Mouse (Mus musculus) G1E-ER4 (cell line): ENCODE results near the gene Cox17. TPM values are rescaled to one million over a fixed set of nuclear protein-coding genes. Genes with fewer than 3 reads are reported as not detected.

ENCODE experiments used
- GATA1 ChIP-seq: IDR thresholded peaks from one replicate; pipeline ENCODE4 v1.8.0; 2012; ENCODE audit warnings: low read length, inconsistent platforms
- polyA plus RNA-seq: library from polyadenylated mRNA; stranded (reverse); fragments of >175 nt; gene quantifications from 2 replicates; pipeline ENCODE4 v1.2.3, GENCODE M21; 2012

The Cox17 gene
- polyA plus RNA-seq, 1 experiment: 514 TPM

GRCm38 (mm10) chr16:38396155-38396554, 49.4 kb downstream of the Cox17 start:
- TF ChIP-seq GATA1: no peak

- no peak for TF ChIP-seq GATA1
Measured at GRCm38 (mm10) chr16:38398266-38398665, 51.5 kb downstream of the Cox17 start.

GRCm38 (mm10) chr16:38399076-38399475, 52.3 kb downstream of the Cox17 start:
- TF ChIP-seq GATA1: no peak

GRCm38 (mm10) chr16:38399531-38400231, 52.9 kb downstream of the Cox17 start:
- no peak for TF ChIP-seq GATA1

- TF ChIP-seq GATA1: no peak
Measured at GRCm38 (mm10) chr16:38400311-38400960, 53.6 kb downstream of the Cox17 start.

- no peak for TF ChIP-seq GATA1
Measured at GRCm38 (mm10) chr16:38401468-38401867, 54.7 kb downstream of the Cox17 start.

Other genes with a start within 250 kb of the Cox17 start
- not detected in 2 replicates for gene Nr1i2, start 52.2 kb upstream of the Cox17 start, polyA plus RNA-seq
- gene Maats1, start 4.8 kb upstream of the Cox17 start, polyA plus RNA-seq: not detected in 2 replicates
- 882 and 1,467 TPM in 2 replicates for gene Gm21987, start within 50 bp of the Cox17 start, polyA plus RNA-seq
- gene Popdc2, start 15.2 kb downstream of the Cox17 start, polyA plus RNA-seq: 3.6 and 4.8 TPM in 2 replicates
- gene Pla1a, start 86.2 kb downstream of the Cox17 start, polyA plus RNA-seq: not detected in 2 replicates
- gene Adprh, start 105.7 kb downstream of the Cox17 start, polyA plus RNA-seq: 262 and 323 TPM in 2 replicates
- gene Cd80, start 108.6 kb downstream of the Cox17 start, polyA plus RNA-seq: 0.12 and 0.19 TPM in 2 replicates
- 30.1 and 38.6 TPM in 2 replicates for gene Timmdc1, start 175.7 kb downstream of the Cox17 start, polyA plus RNA-seq
- gene Poglut1, start 203.3 kb downstream of the Cox17 start, polyA plus RNA-seq: 6.9 and 7.6 TPM in 2 replicates
- 15.4 and 16.0 TPM in 2 replicates for gene Tmem39a, start 211.7 kb downstream of the Cox17 start, polyA plus RNA-seq